Mouse (Mus musculus) liver, postnatal 0 days (tissue): Measurements from ENCODE around the gene Plin4.

ENCODE experiments used
- CTCF ChIP-seq: sonication (generic); IDR thresholded peaks from 2 replicates; pipeline ENCODE4 v1.5.1; 2016; ENCODE audit warnings: antibody characterized with exemption, low read depth
- EP300 ChIP-seq: IDR thresholded peaks from 2 replicates; pipeline ENCODE4 v1.6.1; 2016; ENCODE audit warnings: antibody characterized with exemption, low read depth, mild to moderate bottlenecking

- TF ChIP-seq CTCF: no peak
- no peak for TF ChIP-seq EP300
Measured at GRCm38 (mm10) chr17:56149897-56150296, 40.3 kb upstream of the Plin4 start.
